Mouse (Mus musculus) regulatory T cell (primary cell): Measurements from ENCODE around the gene 1700056E22Rik.

Experiments
- in situ Hi-C: fragments of 300-600 bp; cut with MboI, MseI; formaldehyde crosslinking; loops from one replicate; pipeline ENCODE4 v1.15.1; 2025; ENCODE audit warnings: high pct_unique_total_duplicates

The 1700056E22Rik gene

GRCm38 (mm10) chr1:184034011-184034557 is at the start of gene 1700056E22Rik:
Gene 1700056E22Rik, minus strand, starts transcription at chr1:184034301.
- in situ Hi-C loops: no loop called here

GRCm38 (mm10) chr1:184083166-184083565 is 49.1 kb upstream of the 1700056E22Rik start:
- in situ Hi-C loops: no loop called here

- in situ Hi-C loops: no loop called here
Observed at GRCm38 (mm10) chr1:184082661-184083060, 48.6 kb upstream of the 1700056E22Rik start.

GRCm38 (mm10) chr1:184079304-184079703 is 45.2 kb upstream of the 1700056E22Rik start:
- in situ Hi-C loops: no loop called here

- in situ Hi-C loops: no loop called here
Observed at GRCm38 (mm10) chr1:184076756-184077155, 42.7 kb upstream of the 1700056E22Rik start.

GRCm38 (mm10) chr1:184076065-184076464 is 42.0 kb upstream of the 1700056E22Rik start:
- in situ Hi-C loops: no loop called here

GRCm38 (mm10) chr1:184068971-184069370 is 34.9 kb upstream of the 1700056E22Rik start:
- in situ Hi-C loops: no loop called here

- in situ Hi-C loops: no loop called here
Observed at GRCm38 (mm10) chr1:184067704-184068558, 33.8 kb upstream of the 1700056E22Rik start.

- in situ Hi-C loops: no loop called here
Observed at GRCm38 (mm10) chr1:184066460-184067287, 32.6 kb upstream of the 1700056E22Rik start.

- in situ Hi-C loops: no loop called here
Observed at GRCm38 (mm10) chr1:184065589-184066361, 31.7 kb upstream of the 1700056E22Rik start.

- in situ Hi-C loops: no loop called here
Observed at GRCm38 (mm10) chr1:184064306-184064705, 30.2 kb upstream of the 1700056E22Rik start.

- in situ Hi-C loops: no loop called here
Observed at GRCm38 (mm10) chr1:184061901-184062300, 27.8 kb upstream of the 1700056E22Rik start.

GRCm38 (mm10) chr1:184060828-184061734 is 27.0 kb upstream of the 1700056E22Rik start:
- in situ Hi-C loops: no loop called here

GRCm38 (mm10) chr1:184060381-184060780 is 26.3 kb upstream of the 1700056E22Rik start:
- in situ Hi-C loops: no loop called here

GRCm38 (mm10) chr1:184059814-184060213 is 25.7 kb upstream of the 1700056E22Rik start:
- in situ Hi-C loops: no loop called here

- in situ Hi-C loops: no loop called here
Observed at GRCm38 (mm10) chr1:184058206-184058605, 24.1 kb upstream of the 1700056E22Rik start.

- in situ Hi-C loops: no loop called here
Observed at GRCm38 (mm10) chr1:184054176-184054575, 20.1 kb upstream of the 1700056E22Rik start.

GRCm38 (mm10) chr1:184053711-184054110 is 19.6 kb upstream of the 1700056E22Rik start:
- in situ Hi-C loops: no loop called here

- in situ Hi-C loops: no loop called here
Observed at GRCm38 (mm10) chr1:184053141-184053540, 19.0 kb upstream of the 1700056E22Rik start.

GRCm38 (mm10) chr1:184052331-184052730 is 18.2 kb upstream of the 1700056E22Rik start:
- in situ Hi-C loops: no loop called here
